Mouse (Mus musculus): Measurements from ENCODE around the gene Arl15.
A peak's percentile ranks its signal among the peaks of the same experiment; 100 is the strongest.

The Arl15 gene

DNA sequence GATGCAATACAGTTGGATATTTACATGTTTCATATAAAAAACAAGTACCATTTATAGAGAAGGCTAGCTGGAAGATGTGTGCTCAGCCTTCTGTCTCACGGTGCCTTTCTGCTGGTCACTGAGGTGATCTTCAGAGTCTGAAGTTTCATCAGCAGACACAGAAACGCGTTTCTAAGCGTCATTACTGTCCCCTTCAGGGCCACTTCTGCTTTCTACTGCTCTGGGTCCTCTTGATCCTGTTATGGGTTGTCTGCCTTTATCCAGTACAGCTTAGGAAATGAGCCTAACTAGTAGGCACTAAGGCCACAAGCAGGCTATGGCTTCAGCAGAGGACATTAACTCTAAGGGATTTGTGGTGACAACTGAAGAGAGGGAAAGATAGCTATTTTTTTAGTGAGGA lies 5.9 kb downstream of the Arl15 start:
- DNase-seq (ENCODE audit: extremely low spot score), result no peak

DNA sequence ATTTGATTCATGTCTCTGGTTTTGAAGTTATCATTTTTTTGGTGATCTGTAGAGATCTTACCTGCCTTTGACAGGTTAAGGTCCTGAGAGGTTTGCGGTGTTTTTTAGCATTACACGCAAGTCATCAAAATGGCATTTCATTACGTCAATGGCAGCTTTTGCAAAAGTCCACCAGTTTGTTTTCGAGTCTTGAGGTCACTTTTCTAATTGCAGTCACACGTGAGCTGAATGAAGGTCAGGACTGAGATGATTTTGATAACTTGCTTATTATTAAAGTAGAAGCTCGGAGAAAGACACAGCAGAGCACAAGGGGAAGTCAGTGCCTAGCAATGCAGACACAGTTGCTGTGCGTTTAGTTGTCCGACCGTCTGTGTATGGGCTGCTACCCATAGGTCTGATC lies 8.3 kb downstream of the Arl15 start:
- DNase-seq (ENCODE audit: extremely low spot score), result no peak

DNA sequence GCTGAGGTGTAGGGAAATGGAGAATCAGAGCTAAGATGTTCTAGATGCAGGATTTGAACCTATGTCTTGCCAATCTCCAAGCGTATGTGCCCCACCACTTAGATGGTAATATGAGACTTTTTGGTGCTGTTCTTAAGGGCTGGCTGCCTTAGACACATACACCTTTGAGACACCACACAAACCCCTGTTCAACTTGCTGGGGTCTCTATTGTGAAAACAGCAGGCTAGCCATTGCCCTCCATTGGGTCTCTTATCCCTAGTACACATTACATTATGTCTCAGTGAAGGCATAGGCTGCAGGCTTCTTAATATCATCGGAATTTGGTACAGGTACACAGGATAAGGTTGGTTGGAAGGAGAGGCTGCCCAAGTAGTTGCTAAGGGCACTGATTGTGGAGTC lies 16.8 kb downstream of the Arl15 start:
- DNase-seq (ENCODE audit: extremely low spot score), result no peak

DNA sequence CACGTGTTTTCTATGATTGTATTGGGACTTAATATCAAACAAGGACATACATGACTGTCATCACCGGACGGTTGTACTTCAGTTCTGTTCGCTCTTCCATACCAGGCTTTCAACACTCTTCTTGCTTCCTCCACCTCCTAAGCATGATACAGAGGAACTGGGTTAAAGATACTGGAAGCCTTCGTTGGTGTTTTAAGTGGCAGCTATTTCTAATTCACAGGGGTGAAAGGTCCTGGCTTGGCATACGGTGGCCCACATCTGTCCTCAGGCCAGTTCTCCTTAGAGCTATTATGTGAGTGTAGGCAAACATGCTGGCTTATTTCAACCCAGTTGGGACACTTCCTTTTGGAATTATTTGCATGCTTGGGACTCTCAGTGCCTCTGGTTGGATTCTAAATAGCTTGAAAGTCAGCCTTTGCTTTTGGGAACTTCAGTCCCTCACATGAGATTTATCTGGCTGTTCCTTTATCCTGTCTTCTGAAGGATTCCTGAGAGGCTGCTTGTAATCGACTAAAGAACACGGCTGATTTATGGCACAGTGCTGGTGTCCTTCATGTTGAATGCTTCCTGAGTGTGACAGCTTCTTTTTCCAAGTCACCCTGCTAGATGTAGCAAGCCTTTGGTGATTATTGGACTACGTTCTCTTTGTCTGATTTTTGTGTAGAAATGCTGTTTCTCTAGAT lies 17.7 kb downstream of the Arl15 start:
- DNase-seq (ENCODE audit: extremely low spot score), result peak; percentile 24

DNA sequence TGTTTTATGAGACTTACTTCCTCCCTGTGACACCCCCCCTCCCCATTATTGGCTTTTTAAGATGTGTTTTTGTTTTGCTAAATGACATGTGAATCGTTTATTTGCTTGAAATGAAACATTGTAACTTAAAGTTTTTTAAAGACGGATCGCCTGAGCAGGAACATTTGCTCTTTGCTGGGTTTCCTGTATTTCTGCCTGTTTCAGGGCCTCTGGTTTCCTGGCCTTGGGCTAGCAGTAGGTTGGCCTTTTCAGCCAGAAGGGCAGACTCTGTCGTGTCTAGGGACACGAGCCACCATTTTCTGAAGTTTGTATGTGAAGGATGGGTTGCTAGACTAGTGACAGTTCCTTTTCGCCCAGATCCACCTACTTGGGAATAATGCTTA lies 18.3 kb downstream of the Arl15 start:
- no peak for DNase-seq (ENCODE audit: extremely low spot score)

DNA sequence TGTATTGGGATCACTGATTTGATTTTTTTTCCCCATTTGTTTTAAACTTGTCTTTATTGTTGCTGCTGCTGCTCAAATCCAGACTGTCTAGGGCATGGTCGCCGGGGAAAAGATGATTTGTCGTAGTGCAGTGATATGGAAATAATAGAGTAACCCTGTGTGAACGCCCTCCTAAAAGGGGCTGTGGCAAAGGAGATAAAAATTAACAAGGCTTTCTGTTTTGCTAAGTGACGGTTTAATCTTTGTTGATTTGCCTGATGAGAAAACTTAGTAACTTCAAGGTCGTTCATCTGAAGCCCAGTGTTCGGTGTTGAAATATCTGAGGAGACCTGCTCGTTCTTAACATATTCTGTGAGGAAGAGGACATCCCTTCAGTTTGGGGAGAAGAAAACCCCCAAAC lies 19.8 kb downstream of the Arl15 start:
- no peak for DNase-seq (ENCODE audit: extremely low spot score)

DNA sequence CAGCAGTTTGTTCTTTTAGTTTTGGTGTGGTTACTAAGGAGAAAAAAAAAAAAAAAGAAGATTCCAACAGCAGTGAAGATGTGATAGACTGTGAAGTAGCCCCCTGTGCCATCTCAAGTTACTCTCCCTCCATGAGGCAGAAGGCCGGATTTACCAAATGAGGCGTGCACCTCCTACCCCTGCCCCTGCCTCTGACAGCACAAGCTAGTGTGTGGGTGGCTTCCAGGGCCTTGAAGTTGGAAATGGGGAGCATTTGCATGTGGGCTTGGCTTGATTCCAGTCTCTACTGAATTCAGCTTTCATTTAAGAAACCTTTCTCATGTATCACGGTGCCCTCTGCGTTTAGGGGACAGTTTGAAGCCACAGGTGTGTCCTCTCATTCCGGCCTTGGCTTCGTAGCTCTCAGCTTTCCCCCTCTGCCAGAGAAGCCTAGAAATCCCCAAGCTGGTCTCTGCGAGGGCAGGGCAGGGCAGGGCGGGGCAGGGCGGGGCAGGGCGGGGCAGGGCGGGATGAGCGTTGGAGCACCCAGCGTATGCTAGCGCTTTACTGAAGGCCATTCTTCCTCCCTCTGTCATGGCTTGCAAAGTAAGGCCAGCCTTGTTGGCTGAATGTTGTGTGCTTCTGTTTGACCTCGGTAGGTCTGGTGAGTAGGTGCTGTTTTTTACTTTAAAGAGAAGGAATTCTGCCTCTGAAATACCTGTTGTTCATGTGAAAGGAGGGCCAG lies 21.6 kb downstream of the Arl15 start:
- peak; percentile 16 for DNase-seq (ENCODE audit: extremely low spot score)

DNA sequence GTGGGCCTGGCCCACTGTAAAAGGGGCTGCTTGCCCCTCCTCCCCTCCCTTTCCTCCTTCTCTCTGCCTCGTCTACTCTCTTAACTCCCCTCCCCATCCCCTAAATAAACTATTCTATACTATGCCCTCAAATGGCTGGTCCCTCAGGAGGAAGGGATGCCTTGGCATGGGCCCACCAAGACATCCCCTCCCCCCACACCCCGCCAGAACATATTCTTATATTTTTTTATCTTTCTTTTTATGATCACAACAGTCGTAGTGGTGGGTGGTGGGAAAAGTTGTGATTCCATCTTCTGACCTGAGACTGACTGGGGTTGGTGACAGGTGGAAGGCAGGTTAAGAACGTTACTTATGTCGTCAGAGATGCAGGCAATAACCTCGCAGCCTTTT lies 22.1 kb downstream of the Arl15 start:
- no peak for DNase-seq (ENCODE audit: extremely low spot score)

DNA sequence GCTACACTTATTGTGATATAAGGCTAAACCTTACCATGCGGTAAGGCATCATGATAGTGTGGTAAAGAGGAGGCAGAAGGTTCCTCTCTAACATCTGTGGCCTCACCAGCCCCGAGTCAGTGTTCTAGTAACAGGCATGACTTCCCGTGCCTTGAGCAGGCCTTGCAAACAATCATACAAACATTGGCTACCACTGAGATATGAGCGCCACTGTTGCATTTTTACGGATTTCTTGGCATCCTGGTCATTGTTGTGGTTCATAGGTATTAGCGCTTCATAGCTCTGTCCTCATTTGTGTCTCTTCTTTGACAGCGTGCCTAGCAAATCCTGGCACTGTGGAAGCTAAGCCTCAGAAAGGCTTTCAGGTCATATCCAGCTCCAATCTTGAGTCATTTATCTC lies 24.7 kb downstream of the Arl15 start:
- DNase-seq (ENCODE audit: extremely low spot score), result no peak

DNA sequence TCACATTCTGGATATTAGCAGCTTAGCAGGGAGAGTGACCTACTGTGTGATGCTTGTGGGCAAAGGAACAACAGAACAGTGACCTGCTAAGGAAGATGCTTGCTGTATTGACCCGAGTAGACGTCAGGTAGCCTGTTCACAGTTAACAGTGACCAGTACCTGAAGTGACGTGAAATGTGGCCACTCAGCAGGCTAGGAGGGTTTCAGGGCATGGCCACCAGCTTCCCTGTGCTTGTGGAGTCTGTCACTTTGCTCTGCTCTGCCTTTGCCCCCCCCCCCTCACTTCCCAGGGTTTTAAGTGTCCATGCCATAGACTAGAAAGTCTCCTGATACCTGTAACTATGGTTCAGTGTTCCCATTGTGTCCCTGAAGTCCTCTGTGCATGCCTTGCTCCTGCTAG lies 25.9 kb downstream of the Arl15 start:
- DNase-seq (ENCODE audit: extremely low spot score), result no peak

DNA sequence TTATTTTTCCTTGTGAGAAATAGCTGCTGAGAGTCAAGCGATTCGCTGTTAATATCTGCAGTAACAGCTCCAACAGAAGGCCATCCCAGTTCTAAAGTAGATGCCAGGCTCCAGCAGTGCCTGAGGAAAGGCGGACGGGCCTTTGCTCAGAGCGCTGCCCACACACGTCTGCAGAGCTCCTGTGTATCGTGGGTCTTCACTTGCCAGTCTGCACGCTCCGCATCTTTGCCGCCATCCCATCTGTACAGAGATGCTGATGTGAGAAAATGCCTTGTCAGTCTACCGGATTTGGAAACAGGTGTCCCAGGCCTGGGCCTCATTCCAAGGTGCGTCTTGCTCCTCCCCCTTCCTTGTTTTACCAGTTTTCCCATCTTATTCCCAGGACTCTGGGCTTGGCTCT lies 27.6 kb downstream of the Arl15 start:
- DNase-seq (ENCODE audit: extremely low spot score), result no peak

DNA sequence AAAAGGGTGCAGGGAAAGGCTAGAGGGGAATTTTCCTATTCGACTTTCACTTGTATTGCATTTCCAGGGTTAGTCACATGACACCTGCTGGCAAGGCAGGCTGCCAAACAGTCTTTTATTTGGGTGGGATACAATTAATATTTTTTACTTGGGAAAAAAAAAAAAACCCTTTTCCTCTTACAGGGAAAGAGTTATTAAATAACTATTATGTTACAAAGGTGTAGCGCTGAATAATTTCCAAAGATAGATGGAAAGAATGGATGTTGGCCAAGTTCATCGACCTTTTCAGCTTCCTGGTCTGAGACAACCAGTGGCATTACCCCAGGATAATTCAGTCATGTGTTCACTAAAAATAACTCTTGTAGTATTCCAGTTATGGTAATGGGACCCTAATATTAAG lies 29.7 kb downstream of the Arl15 start:
- no peak for DNase-seq (ENCODE audit: extremely low spot score)

DNA sequence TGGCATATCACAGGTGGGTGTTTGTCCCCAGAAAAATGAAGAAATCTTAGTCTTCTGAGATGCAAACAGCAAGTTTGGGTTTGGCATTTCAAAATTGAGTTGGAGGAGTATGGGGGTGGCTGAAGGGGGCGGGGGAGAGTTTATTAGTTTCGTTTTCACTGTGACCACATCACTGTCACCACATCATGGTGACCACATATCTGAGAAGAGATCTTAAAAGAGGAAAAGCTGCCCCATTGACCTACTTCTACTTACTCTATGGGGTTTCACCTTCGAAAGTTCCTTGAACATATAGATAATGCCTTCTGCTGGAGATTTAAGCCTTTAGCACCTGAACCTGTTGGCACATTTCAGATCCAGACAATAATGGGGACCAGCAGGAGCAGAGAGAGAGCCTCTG lies 34.3 kb downstream of the Arl15 start:
- no peak for DNase-seq (ENCODE audit: extremely low spot score)

DNA sequence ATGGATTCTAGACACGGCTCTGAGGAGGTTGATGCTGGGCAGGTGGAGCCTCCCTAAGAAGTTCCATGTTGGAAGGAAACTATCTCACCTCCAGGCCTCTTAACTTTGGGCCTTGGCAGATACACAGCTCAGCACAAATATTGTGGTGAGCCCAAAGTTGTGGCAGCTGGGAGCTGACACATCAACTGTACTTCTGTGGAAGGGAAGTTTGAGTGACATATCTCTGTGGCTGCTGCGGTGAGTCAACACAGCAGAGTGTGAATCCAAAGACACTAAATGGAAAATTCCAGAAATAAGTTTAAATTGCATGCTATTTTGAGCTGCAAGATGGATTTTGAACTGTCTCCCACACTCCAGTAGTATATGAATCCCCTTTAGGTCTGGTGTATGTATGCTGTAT lies 34.8 kb downstream of the Arl15 start:
- DNase-seq (ENCODE audit: extremely low spot score), result no peak

DNA sequence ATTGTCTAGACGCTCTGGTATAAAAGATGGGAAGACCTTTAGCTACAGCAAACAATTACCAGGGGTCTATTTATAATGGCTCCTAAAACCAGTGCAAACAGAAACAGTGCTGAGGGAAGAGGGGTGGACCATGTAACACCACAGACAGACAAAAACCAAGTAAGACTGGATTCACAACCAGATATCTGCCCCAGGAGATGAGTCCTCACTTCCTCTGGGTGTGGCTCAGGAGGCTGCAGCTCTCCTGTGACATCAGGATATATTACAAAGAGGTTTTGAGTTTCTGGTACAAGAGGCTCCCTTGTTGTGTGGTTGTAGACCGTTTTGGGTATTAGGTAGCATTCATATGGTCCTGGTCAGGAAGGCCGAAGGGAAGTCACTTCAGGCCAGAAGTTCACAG lies 36.5 kb downstream of the Arl15 start:
- no peak for DNase-seq (ENCODE audit: extremely low spot score)

DNA sequence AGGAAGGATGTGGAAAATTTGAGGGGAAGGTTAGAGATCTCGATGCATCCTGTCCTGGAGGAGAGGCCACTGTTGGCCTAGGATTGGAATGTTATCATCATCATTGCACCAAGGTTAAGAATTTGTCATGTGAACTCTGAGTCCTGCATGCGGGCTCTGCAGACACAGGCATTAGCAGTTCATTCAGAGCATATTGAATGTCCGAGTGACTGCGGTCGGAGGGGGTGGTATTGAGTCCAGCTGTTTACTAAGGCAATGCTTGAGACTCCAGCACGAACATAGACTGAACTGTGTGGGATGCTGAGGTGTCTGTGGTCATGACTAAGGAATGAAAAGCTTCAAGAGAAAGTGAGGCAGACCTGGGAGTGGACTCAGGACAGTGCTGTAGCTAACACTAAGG lies 38.6 kb downstream of the Arl15 start:
- DNase-seq (ENCODE audit: extremely low spot score), result no peak

DNA sequence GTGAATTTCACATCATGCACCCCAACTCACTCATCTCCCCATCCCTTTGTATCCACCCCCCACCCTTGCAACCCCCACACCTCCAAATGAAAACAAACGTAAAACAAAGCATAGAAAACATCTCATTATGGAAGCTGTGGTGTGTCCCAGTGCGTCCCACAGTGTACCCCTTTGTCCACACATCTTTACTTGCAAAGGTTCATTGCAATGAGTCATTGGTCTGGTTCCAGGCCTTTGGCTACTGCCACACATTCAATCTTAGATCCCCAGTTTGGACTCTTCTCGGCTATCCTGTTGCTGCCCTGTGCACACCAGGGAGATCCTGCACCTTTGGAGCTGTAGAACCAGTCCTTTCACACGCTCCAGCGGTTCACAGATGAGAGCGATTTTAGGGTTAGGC lies 41.6 kb downstream of the Arl15 start:
- DNase-seq (ENCODE audit: extremely low spot score), result no peak

DNA sequence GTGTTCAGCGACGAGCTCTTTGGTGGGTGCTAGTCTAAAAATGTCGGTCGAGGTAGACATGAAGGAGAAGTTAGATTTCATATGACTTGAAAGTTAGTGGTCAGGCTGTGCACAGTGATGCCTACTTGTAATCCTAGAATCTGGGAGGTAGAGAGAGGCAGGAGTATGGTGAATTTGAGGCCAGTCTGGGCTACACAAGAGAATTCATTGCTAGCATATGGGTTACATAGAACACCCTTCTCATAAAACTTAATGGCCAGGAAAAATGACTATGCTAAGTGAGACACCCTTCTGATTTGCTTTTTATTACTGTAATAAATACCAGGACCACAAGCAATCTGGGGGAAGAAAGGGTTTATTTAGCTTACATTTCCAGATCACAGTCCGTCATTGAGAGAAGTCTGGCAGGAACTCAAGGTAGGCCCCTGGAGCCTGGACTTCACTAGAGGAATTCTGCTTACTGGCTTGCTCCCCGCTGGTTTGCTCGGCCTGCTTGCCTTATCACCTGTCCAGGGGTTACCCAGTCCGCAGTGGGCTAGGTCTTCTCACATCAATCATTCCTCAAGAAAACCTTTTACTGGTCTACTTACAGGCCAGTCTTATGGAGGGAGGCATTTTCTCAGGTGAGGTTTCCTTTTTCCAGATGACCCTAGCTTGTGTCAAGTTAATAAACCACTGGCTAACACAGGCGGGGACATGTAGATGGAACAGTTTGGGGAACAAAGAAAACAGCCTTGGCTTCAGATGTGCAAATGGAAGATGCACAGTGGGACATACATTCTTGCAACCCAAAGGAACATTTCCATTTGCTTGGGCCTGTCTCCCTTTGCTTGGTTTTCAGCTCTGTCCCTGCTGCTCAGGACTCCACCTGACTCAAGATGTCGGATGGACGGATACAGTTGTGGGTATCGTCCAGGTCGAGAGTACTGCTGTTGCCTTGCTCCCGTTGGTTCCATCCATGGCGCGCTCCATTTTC lies 44.6 kb downstream of the Arl15 start:
- no peak for DNase-seq (ENCODE audit: extremely low spot score)

DNA sequence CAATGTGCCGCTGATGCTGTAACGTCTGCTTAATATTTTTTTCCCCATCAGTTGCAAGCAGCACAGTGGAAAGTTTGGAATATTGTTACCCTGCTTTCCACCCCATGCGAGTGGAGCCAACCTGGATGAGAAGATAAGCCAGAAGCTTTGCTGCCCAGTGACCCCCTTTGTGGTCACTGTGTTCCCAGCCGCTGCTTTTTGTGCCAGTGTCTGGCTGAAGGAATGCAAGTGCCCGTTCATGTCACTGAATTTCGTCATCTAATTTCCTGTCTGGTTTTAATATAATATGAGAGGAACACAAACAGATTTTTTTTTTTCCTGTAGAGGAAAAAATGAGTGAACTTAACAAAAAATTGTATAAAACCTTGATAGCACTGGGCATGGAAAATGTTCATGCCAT lies 46.1 kb downstream of the Arl15 start:
- no peak for DNase-seq (ENCODE audit: extremely low spot score)

DNA sequence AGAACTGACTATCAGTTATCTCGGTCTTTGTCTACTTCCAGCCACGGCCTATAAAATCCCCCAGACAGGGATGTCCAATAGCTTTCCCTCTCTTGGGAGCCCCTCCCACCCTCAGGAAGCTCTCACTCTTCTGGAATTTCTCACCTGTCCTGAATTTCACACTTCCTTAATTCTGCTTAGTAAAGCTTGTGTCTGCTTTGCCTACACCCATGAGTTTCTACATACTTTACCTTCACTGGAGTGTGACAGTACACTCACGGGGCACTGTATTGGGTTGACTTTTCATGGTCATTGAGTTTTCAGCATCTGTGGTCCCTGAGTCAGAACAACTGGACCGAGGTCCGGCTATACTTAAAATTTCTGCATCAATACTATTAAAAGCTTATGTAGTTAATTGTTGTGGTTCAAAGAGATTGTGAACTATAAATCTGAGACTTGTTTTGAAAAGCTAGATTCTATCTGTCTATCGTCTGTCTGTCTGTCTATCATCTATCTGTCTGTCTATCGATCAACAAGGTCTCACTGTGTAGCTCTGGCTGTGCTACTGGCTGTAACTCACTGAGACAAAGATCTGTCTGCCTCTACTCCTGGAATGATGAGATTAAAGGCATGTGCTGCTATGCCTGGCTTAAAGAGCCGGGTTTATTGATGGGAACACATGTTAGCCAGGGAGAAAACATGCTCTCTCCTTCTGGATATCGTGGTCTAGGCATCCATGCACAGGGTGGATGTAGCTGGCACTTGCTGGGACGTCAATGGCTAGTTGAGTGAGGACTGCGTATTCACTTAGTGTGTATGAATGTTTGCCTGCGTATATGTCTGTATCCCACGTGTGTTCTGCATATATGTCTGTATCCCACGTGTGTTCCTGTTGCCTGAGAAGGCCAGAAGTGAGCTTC lies 48.4 kb downstream of the Arl15 start:
- no peak for DNase-seq (ENCODE audit: extremely low spot score)

DNA sequence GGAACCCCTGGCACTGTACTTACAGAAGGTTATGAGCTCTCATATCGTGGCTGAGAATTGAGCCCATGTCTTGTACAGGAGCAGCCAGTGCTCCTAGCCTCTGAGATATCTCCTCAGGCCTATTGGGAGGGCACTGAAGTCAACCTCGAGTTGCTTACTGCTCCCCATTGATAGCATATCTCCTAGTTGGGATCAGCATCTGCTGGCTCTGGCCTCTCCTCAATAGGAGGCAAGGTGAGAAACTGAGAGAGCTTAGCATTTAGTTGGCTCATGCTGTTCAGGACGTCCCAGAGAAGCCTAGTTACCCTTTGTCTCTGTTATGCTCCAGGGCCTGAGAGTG lies 49.0 kb downstream of the Arl15 start:
- DNase-seq (ENCODE audit: extremely low spot score), result no peak

DNA sequence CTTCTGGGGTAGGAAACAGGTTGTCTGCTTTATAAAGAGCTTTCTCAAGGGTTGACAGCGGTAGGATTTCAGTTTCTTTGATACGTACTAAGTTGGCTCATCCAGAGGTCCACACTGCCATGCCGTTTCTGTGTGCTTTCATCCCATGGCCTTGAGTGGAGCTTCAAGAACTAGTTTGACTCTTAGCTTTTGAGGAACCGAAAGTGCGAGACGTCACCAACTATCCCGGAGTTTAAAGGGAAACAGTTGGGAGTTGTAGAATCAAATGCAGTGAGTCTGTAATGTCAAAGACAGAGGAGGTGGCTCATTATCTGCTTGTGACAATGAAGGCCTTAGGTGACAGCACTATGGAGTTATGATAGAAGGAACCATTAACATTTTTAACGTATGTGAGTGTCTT lies 49.6 kb downstream of the Arl15 start:
- no peak for DNase-seq (ENCODE audit: extremely low spot score)
